Mouse (Mus musculus) hindbrain, embryonic 10.5 days (tissue): Measurements from ENCODE around the gene Pllp. TPM values are rescaled to one million over a fixed set of nuclear protein-coding genes. Genes with fewer than 3 reads are reported as not detected.

Experiments
- DNase-seq: peaks from one replicate; pipeline ENCODE4 v3.0.0-alpha.2; 2017; ENCODE audit warnings: low spot score
- H3K27ac ChIP-seq: fragments of 300-500 bp; sonication (generic); 2 replicates; pipeline ENCODE4 v1.5.1; 2016; ENCODE audit warnings: mild to moderate bottlenecking, moderate library complexity
- H3K27me3 ChIP-seq: fragments of 300-500 bp; sonication (generic); 2 replicates; pipeline ENCODE4 v1.6.1; 2016; ENCODE audit warnings: mild to moderate bottlenecking; ENCODE audit not compliant: poor library complexity, insufficient read depth, severe bottlenecking
- H3K36me3 ChIP-seq: fragments of 300-500 bp; sonication (generic); 2 replicates; pipeline ENCODE4 v1.6.1; 2016; ENCODE audit warnings: mild to moderate bottlenecking, moderate library complexity
- H3K4me1 ChIP-seq: fragments of 300-500 bp; sonication (generic); replicated peaks from 2 replicates; pipeline ENCODE4 v1.6.1; 2016; ENCODE audit warnings: mild to moderate bottlenecking
- H3K4me3 ChIP-seq: fragments of 300-500 bp; sonication (generic); 2 replicates; pipeline ENCODE4 v1.5.1; 2016; ENCODE audit warnings: mild to moderate bottlenecking, moderate library complexity
- H3K9me3 ChIP-seq: fragments of 300-500 bp; sonication (generic); 2 replicates; pipeline ENCODE4 v1.6.1; 2016; ENCODE audit warnings: mild to moderate bottlenecking, moderate library complexity
- WGBS: fragments of 180-500 bp; shearing (Covaris S2); methylation state at CpG from one replicate; pipeline ENCODE4 v1.1.7; 2016; 5-methylcytosine and 5-hydroxymethylcytosine counted together
- polyA plus RNA-seq: library from polyadenylated mRNA; unstranded; fragments of >200 nt; fragmentation: Nextera tagmentation; extraction: Ambion mirVana; gene quantifications from 2 replicates; pipeline ENCODE4 v1.2.1, GENCODE M21; 2016

Gene Pllp
- polyA plus RNA-seq, 1 experiment from 2014 or later = 0.21 TPM

DNA sequence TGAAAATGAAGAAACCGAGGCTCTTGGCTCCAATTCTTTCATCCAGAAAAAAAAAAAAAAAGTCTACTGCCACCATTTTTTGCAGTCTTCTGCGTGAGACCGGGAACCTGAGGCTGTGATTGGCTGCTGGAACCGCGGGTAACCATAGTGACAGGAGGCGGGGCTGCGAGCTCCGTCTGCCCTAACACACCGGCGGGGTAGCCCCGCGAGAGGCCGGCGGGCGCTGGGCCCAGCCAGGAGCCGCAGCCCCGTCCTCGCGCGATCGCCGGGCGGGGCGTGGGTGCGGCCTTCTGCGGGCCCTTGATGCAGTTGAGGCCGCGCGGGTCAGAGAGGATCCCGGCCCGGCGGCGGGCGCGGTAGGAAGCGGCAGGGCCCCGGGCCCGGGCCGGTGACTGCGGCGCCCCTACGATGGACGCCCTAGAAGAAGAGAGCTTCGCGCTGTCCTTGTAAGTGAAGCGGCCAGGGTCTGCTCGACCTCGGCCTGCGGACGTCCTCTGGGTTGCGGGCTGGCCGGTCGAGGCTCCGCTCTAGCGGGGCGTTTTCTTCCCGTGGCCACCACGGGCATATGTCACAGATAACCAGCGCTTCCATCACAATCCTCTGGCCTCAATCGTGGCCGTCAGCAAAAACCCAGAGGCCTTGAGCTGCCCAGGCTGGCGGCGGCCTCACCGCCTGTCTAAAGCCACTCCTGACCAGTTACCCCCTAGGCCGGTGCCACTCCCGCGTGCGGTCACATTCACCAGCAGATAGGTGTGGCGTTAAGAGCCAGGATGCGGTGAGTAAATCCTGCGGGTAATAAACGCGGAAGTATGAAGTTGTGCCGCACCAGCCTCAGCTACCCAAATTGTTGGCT is 29.4 kb downstream of the Pllp start, which contains the start of gene Arl2bp:
Arl2bp (plus strand) TSS at position 145 of the 853 bp plus-strand sequence.
- WGBS = under 1% methylated on average over 73 of the region's 74 CpGs
- Histone ChIP-seq H3K27ac (peak within 1 kb of the TSS; percentile 98), H3K9me3 (no peaks in the 10 kb centered on the region), H3K36me3 (peaks cover 41% of the 10 kb centered on the region), H3K27me3 (no peaks in the 10 kb centered on the region), H3K4me1 (peaks cover 19% of the 10 kb centered on the region), H3K4me3 (peak within 1 kb of the TSS; percentile 86)
- peak; percentile 95 for DNase-seq

DNA sequence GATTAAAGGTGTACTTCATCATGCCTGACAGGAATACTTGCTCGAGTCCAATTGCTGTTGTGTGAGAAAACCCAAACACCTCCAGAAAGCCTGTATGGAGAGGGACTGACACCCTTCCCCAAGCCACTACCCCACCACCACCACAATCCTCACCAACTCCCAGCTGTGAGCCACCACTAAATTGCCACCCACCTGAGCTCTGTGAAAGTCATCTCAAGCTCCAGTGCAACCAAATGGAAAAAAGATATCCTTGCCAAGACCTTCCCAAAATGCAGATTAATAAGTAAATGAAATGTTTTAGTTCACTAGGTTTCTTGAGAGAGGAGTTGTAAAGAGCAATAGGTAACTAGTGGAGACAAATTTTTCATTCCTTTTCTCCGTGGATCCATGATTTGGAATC is 31.4 kb downstream of the Pllp start:
- no peak for DNase-seq
- Histone ChIP-seq H3K27me3 (no peaks in the 10 kb centered on the region), H3K27ac (no peak overlapping the region), H3K36me3 (peaks cover 37% of the 10 kb centered on the region), H3K4me3 (no peak overlapping the region), H3K4me1 (peaks cover 19% of the 10 kb centered on the region), H3K9me3 (no peaks in the 10 kb centered on the region)
- 83% methylated on average over 2 of the region's 2 CpGs for WGBS

DNA sequence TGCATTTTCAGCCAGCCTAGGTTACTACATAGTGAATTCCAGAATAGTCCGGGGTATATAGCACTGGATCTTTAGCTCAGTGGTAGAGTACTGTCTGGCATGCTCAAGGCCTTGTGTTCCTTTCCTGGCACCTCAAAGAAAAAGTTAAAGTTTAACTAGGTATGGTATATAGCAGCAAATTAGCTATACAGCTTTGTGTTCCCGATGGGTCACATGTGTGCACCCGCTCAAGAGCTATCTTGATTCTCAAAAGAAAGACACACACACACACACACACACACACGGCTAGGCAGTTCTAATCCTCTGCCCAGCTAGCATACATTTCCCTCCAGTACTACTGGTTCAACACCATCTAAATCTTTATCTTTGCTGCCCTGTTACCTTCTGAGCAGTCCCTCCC is 35.7 kb downstream of the Pllp start:
- 88% methylated on average over 4 of the region's 4 CpGs for WGBS
- no peaks in the 10 kb centered on the region for H3K27me3 ChIP-seq
- peaks cover 54% of the 10 kb centered on the region for H3K36me3 ChIP-seq

DNA sequence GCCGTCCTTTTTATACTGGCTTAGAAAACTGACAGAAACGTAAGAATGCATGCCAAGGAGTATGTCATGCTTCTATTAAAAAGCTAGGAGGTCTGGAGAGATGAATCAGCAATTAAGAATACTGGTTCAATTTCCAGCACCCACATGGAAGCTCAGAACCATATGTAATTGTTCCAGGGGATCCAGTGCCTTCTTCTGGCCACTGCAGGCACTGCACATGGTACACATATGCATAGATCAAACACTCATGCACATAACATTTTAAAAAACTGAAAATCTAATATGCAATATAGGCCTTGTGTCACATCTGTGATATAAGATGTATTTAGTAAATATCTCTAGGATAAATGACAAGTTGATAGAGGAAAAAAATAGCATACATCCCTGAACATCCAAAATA is 38.0 kb downstream of the Pllp start:
- H3K4me1 ChIP-seq = no peaks in the 10 kb centered on the region
- peaks cover 78% of the 10 kb centered on the region for H3K36me3 ChIP-seq
- no peak overlapping the region for H3K27ac ChIP-seq
- no peaks in the 10 kb centered on the region for H3K27me3 ChIP-seq
- no peak for DNase-seq
- no peaks in the 10 kb centered on the region for H3K9me3 ChIP-seq
- H3K4me3 ChIP-seq = no peak overlapping the region
- WGBS = 89% methylated on average over 2 of the region's 2 CpGs

More for the DNA sequence above, 35.7 kb downstream of the Pllp start:
- Histone ChIP-seq H3K27ac (no peak overlapping the region), H3K4me1 (no peaks in the 10 kb centered on the region), H3K4me3 (no peak overlapping the region), H3K9me3 (no peaks in the 10 kb centered on the region)
- no peak for DNase-seq

DNA sequence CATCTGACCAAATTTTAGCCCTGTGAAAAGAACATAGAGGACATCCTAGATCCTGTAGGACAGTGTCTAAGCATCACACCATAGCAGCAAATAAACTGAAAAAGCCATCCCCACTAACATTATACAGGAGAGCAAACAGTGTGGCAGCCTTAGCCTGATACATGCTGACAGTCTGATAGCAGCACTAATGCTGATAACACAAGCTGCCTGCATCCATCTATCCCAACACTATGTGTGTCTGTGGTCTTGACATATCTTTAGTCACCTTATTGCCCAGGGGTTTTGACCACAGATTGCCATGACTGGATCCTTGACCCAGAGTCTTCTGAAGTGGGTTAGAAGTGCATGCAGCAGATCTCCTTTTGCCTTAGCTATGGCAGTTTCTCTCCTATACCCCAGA is 41.1 kb downstream of the Pllp start:
- no peak overlapping the region for H3K27ac ChIP-seq
- H3K4me1 ChIP-seq = no peaks in the 10 kb centered on the region
- no peaks in the 10 kb centered on the region for H3K27me3 ChIP-seq
- peaks cover 87% of the 10 kb centered on the region for H3K36me3 ChIP-seq
- no peak for DNase-seq
- no peaks in the 10 kb centered on the region for H3K9me3 ChIP-seq
- H3K4me3 ChIP-seq = no peak overlapping the region

DNA sequence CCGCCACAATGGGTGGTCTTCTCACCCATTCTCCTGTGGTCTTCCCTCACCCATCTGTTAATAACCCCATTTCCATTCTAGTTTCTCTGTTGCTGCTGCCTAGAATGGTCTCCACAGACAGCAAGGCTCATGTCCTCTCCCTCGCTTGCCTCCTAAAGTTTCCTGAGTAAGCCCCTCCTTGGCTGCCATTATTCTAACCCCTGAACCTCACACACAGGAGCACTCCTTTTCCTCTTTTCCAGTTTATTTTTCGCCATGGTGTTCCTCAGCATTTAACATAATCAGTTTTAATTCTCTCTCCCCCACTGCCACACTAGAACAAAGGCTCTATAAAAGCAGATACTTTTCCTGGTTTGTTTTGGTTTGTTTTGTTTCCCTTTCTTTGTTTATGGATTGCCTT is 43.1 kb downstream of the Pllp start:
- no peaks in the 10 kb centered on the region for H3K4me1 ChIP-seq
- H3K27ac ChIP-seq = no peak overlapping the region
- H3K9me3 ChIP-seq = no peaks in the 10 kb centered on the region
- 88% methylated on average over 3 of the region's 3 CpGs for WGBS
- no peak overlapping the region for H3K4me3 ChIP-seq
- peaks cover 92% of the 10 kb centered on the region for H3K36me3 ChIP-seq
- no peak for DNase-seq
- no peaks in the 10 kb centered on the region for H3K27me3 ChIP-seq

DNA sequence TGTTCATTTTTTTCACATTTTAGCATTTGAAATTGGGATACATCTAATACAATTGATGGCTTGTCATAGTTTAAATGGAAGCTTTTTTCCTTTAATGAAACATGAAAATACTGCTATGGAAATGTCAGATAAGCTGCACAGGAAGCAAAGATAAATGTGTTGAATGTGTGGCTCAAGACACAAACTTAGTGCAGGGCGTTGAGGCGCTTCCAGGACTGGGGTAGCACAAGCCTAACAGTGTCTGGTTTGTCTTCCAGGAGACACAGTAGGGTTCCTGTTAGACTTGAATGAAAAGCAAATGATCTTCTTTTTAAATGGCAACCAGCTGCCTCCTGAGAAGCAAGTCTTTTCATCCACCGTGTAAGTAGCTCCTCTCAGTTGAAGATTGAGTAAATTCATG is 46.6 kb downstream of the Pllp start:
- H3K9me3 ChIP-seq = no peaks in the 10 kb centered on the region
- peaks cover 91% of the 10 kb centered on the region for H3K36me3 ChIP-seq
- H3K4me3 ChIP-seq = no peak overlapping the region
- no peak overlapping the region for H3K27ac ChIP-seq
- 48% methylated on average over 3 of the region's 3 CpGs for WGBS
- H3K4me1 ChIP-seq = no peaks in the 10 kb centered on the region
- no peaks in the 10 kb centered on the region for H3K27me3 ChIP-seq
- DNase-seq = no peak

DNA sequence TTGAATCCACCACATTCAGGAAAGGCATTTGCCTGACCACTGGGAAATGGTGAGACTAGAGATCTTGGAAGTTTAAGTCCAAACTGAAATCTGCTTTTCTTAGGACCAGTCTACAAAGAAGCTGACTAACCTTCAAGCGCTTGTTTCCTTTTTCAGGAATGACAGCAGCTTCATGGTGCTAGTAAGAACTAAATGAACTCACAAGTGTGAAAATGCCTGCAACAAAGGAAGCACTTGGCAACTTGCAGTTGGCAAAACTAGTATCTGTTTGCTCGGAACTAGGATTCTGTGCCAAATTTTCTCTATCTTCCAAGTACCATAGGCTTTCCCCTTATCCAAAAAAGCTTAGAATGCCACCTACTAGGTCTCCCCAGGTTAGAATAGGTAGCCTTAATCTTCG is 49.9 kb downstream of the Pllp start:
- H3K27ac ChIP-seq = no peak overlapping the region
- 94% methylated on average over 3 of the region's 3 CpGs for WGBS
- H3K4me3 ChIP-seq = no peak overlapping the region
- no peak for DNase-seq
- H3K9me3 ChIP-seq = no peaks in the 10 kb centered on the region
- peaks cover 86% of the 10 kb centered on the region for H3K36me3 ChIP-seq
- H3K4me1 ChIP-seq = no peaks in the 10 kb centered on the region
- H3K27me3 ChIP-seq = no peaks in the 10 kb centered on the region

DNA sequence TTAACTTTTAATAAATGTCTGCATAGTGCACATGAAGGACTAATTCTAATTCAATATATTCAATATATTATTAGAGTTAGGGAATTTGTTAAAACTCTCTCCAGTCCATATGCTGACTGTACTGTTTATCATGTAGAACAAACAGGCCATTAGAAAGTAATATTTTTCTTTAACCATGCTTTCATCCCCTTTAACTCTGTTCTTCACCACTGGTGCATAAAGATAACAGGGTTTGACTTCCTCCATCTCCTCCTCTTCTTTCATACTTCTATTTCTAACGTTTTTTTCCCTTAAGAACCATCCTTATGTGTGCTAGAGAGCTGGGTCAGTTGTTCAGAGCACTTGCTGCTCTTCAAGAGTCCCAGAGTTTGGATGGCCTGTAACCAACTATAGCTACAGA is 50.9 kb downstream of the Pllp start:
- Histone ChIP-seq H3K36me3 (peaks cover 90% of the 10 kb centered on the region), H3K4me3 (no peak overlapping the region), H3K27me3 (no peaks in the 10 kb centered on the region), H3K4me1 (no peaks in the 10 kb centered on the region), H3K27ac (no peak overlapping the region), H3K9me3 (no peaks in the 10 kb centered on the region)
- 66% methylated on average over 1 of the region's 1 CpGs for WGBS
- DNase-seq = no peak

DNA sequence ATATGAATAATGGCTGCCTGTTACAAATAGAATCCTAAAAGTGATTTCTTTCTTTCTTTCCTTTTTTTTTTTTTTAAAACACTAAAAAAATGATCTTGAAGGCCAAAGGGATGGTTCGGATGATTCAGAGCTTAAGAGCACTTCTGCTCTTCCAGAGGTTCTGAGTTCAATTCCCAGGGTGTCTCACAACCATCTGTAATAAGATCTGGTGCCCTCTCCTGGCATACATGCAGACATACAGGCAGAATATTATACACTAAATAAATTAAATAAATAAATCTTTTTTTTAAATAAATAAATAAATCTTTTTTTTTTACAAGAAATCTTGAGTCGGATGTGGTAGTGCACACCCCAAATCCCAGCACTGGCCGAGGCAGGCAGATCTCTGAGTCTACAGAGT is 54.1 kb downstream of the Pllp start:
- H3K27ac ChIP-seq = no peak overlapping the region
- peaks cover 92% of the 10 kb centered on the region for H3K36me3 ChIP-seq
- H3K4me3 ChIP-seq = no peak overlapping the region
- DNase-seq = no peak
- no peaks in the 10 kb centered on the region for H3K27me3 ChIP-seq
- H3K4me1 ChIP-seq = no peaks in the 10 kb centered on the region
- no peaks in the 10 kb centered on the region for H3K9me3 ChIP-seq
- WGBS = 96% methylated on average over 3 of the region's 3 CpGs

DNA sequence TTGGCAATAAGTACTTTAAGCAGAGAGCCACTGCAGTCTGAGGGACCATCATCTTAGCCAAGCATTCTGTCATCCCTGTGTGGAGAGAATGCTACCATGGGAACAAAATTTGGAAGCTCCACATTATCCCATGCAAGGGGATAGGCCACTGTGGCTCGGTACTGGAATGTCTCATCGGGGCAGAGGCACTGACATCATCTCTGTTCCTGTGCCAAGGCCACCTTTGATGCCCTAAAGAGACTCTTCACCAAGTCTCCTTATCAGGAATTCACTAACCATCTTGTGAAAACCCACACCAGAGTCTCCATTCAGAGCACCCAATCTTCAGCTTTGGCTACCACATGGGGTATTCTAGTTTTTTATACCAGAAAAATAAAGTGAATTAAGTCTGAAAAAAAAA is 54.9 kb downstream of the Pllp start:
- Histone ChIP-seq H3K4me1 (no peaks in the 10 kb centered on the region), H3K27me3 (no peaks in the 10 kb centered on the region), H3K4me3 (no peak overlapping the region), H3K27ac (no peak overlapping the region), H3K9me3 (no peaks in the 10 kb centered on the region), H3K36me3 (peaks cover 92% of the 10 kb centered on the region)
- 94% methylated on average over 2 of the region's 2 CpGs for WGBS
- no peak for DNase-seq

DNA sequence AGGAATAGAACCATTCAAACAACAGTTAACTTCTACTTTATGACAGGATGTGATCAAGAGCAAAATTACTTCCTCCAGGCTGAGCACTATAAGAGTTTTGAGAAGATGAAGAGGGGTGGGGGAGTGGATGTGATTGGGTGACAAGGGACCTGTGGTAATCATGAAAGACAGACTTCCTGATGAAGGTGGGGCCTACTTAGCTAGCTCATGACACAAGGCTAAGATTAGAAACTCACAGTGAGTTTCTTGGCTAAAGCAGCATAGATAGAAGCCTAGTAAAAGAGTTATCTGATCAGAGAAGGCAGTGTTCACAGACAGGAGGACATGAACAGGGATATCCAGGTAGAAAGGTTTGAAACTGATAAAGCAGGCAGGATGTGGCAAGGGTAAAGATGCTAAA is 61.9 kb downstream of the Pllp start:
- DNase-seq = no peak
- H3K9me3 ChIP-seq = no peaks in the 10 kb centered on the region
- H3K4me1 ChIP-seq = no peaks in the 10 kb centered on the region
- H3K27ac ChIP-seq = no peak overlapping the region
- H3K27me3 ChIP-seq = no peaks in the 10 kb centered on the region
- peaks cover 98% of the 10 kb centered on the region for H3K36me3 ChIP-seq
- H3K4me3 ChIP-seq = no peak overlapping the region

DNA sequence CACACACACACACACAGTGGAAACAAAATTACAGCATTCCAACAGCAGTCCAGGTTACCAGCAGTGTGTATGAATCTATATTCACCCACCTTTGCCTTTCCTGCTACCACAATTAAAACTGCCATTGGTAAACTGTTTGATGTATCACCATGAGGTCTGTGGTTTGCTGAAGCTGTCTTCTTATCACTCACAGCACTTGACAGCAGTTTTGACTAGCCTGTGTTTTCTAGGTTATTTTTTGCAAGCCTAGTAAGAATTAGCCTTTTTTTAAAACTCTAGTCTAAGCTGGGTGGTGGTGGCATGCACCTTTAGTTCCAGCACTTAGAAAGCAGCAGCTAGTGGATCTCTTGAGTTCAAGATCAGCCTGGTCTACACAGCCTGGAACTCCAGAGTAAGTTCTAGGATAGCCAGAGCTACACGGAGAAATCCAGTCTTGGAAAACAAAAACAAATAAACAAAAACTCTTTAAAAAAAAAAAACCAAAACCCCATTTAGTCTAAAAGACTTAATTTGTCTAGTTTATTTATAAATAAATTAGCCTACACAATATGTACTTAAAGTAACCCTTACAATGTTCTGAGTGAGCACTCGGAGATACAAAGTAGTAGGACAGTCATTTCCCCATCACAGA is 62.4 kb downstream of the Pllp start:
- peaks cover 98% of the 10 kb centered on the region for H3K36me3 ChIP-seq
- 89% methylated on average over 2 of the region's 2 CpGs for WGBS
- no peak for DNase-seq

More for the DNA sequence above, 62.4 kb downstream of the Pllp start:
- H3K4me3 ChIP-seq = no peak overlapping the region
- no peaks in the 10 kb centered on the region for H3K9me3 ChIP-seq
- no peaks in the 10 kb centered on the region for H3K27me3 ChIP-seq
- H3K27ac ChIP-seq = no peak overlapping the region
- H3K4me1 ChIP-seq = no peaks in the 10 kb centered on the region
